Mouse (Mus musculus): Measurements from ENCODE around the gene Nap1l1.
"Not testable (repeated sequence)": the region's sequence is repeated elsewhere in the genome, so short reads cannot be mapped to it uniquely, and the experiment has no call there.

Nap1l1 gene

GRCm38 (mm10) chr10:111476989-111477510 is 4.0 kb downstream of the Nap1l1 start:
- in situ Hi-C loops (cut with MboI; ENCODE audit: low sequenced_read_pairs): no loop called here

GRCm38 (mm10) chr10:111479599-111479998 is 6.6 kb downstream of the Nap1l1 start:
- in situ Hi-C loops (cut with MboI; ENCODE audit: low sequenced_read_pairs): no loop called here

- in situ Hi-C loops (cut with MboI; ENCODE audit: low sequenced_read_pairs): loop anchor here (10.0 kb wide), 1 partner anchor 178 kb away; no protein-coding TSS in a partner anchor
These were observed 9.6 kb downstream of the Nap1l1 start for GRCm38 (mm10) chr10:111482654-111483053.

GRCm38 (mm10) chr10:111484079-111484478 is 11.1 kb downstream of the Nap1l1 start:
- in situ Hi-C loops (cut with MboI; ENCODE audit: low sequenced_read_pairs): loop anchor here (10.0 kb wide), 1 partner anchor 179 kb away; no protein-coding TSS in a partner anchor

GRCm38 (mm10) chr10:111488793-111489192 is 15.8 kb downstream of the Nap1l1 start:
- in situ Hi-C loops (cut with MboI; ENCODE audit: low sequenced_read_pairs): loop anchor here (10.0 kb wide), 1 partner anchor 184 kb away; no protein-coding TSS in a partner anchor

GRCm38 (mm10) chr10:111490079-111490478 is 17.1 kb downstream of the Nap1l1 start:
- in situ Hi-C loops (cut with MboI; ENCODE audit: low sequenced_read_pairs): not testable (repeated sequence)

GRCm38 (mm10) chr10:111495888-111496287 is 22.9 kb downstream of the Nap1l1 start:
- in situ Hi-C loops (cut with MboI; ENCODE audit: low sequenced_read_pairs): no loop called here

- in situ Hi-C loops (cut with MboI; ENCODE audit: low sequenced_read_pairs): loop anchor here (25.0 kb wide), 1 partner anchor 437 kb away; no protein-coding TSS in a partner anchor
These were observed 26.9 kb downstream of the Nap1l1 start for GRCm38 (mm10) chr10:111499892-111500291.

- in situ Hi-C loops (cut with MboI; ENCODE audit: low sequenced_read_pairs): loop anchor here (25.0 kb wide), 1 partner anchor 434 kb away; no protein-coding TSS in a partner anchor
These were observed 30.0 kb downstream of the Nap1l1 start for GRCm38 (mm10) chr10:111503071-111503470.

- in situ Hi-C loops (cut with MboI; ENCODE audit: low sequenced_read_pairs): loop anchor here (25.0 kb wide), 1 partner anchor 434 kb away; no protein-coding TSS in a partner anchor
These were observed 30.7 kb downstream of the Nap1l1 start for GRCm38 (mm10) chr10:111503716-111504115.

GRCm38 (mm10) chr10:111504606-111505005 is 31.6 kb downstream of the Nap1l1 start:
- in situ Hi-C loops (cut with MboI; ENCODE audit: low sequenced_read_pairs): loop anchor here (25.0 kb wide), 1 partner anchor 433 kb away; no protein-coding TSS in a partner anchor

GRCm38 (mm10) chr10:111505406-111505805 is 32.4 kb downstream of the Nap1l1 start:
- in situ Hi-C loops (cut with MboI; ENCODE audit: low sequenced_read_pairs): loop anchor here (25.0 kb wide), 1 partner anchor 432 kb away; no protein-coding TSS in a partner anchor

GRCm38 (mm10) chr10:111506101-111506925 is 33.3 kb downstream of the Nap1l1 start, which contains the start of gene Phlda1:
Gene Phlda1, plus strand, starts transcription at chr10:111506286.
- in situ Hi-C loops (cut with MboI; ENCODE audit: low sequenced_read_pairs): loop anchor here (25.0 kb wide), 1 partner anchor 431 kb away; no protein-coding TSS in a partner anchor

GRCm38 (mm10) chr10:111506926-111507459 is 34.0 kb downstream of the Nap1l1 start:
- in situ Hi-C loops (cut with MboI; ENCODE audit: low sequenced_read_pairs): loop anchor here (25.0 kb wide), 1 partner anchor 430 kb away; no protein-coding TSS in a partner anchor

GRCm38 (mm10) chr10:111507460-111508211 is 34.6 kb downstream of the Nap1l1 start:
- in situ Hi-C loops (cut with MboI; ENCODE audit: low sequenced_read_pairs): loop anchor here (25.0 kb wide), 1 partner anchor 430 kb away; no protein-coding TSS in a partner anchor

GRCm38 (mm10) chr10:111508324-111509080 is 35.5 kb downstream of the Nap1l1 start:
- in situ Hi-C loops (cut with MboI; ENCODE audit: low sequenced_read_pairs): loop anchor here (25.0 kb wide), 1 partner anchor 429 kb away; no protein-coding TSS in a partner anchor

- in situ Hi-C loops (cut with MboI; ENCODE audit: low sequenced_read_pairs): loop anchor here (25.0 kb wide), 1 partner anchor 428 kb away; no protein-coding TSS in a partner anchor
These were observed 36.2 kb downstream of the Nap1l1 start for GRCm38 (mm10) chr10:111509103-111509784.

GRCm38 (mm10) chr10:111509981-111510380 is 37.0 kb downstream of the Nap1l1 start:
- in situ Hi-C loops (cut with MboI; ENCODE audit: low sequenced_read_pairs): loop anchor here (25.0 kb wide), 1 partner anchor 427 kb away; no protein-coding TSS in a partner anchor

GRCm38 (mm10) chr10:111510798-111511197 is 37.8 kb downstream of the Nap1l1 start:
- in situ Hi-C loops (cut with MboI; ENCODE audit: low sequenced_read_pairs): loop anchor here (25.0 kb wide), 1 partner anchor 427 kb away; no protein-coding TSS in a partner anchor
